Mouse (Mus musculus): ENCODE data around the gene Aatk.

Aatk gene

DNA sequence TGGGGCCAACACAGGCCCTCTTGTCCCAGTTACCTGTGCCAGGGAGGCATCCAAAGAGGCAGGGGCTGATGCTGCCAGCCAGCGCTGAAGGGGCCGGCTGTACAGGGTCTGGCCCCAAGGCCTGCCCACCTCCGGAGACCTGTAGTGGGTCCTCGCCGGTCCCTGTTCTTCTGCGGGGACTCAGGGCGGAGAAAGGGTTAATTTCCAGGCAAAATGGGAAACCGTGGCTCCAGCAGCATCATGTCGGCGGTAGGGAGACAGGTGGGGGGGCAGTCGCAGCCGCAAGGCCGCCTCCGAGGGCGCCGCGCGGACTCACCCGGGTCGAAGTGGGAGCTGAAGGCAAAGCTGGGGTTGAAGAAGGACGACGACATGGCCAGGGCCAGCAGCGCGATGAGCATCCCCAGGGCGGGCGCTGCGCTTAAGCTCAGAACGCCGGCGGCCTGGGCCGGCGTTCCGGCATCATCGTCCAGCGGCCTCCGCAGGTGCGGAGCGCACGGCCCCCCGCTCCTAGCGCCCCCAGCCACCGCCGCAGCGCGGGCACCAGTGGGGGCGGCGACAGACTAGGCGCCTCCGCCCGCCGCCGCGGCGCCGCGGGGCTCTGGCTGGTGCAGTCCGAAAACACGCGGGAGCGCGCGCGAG lies at the start of gene Aatk:
TSS of gene Aatk (minus strand) at position 615 of the 639 bp plus-strand sequence.
- no peak for DNase-seq (ENCODE audit: low spot score in 2 of 2)

GRCm38 (mm10) chr11:120092817-120093591 lies 46.0 kb upstream of the Aatk start:
- no peak for DNase-seq (ENCODE audit: low spot score in 2 of 2)

DNA sequence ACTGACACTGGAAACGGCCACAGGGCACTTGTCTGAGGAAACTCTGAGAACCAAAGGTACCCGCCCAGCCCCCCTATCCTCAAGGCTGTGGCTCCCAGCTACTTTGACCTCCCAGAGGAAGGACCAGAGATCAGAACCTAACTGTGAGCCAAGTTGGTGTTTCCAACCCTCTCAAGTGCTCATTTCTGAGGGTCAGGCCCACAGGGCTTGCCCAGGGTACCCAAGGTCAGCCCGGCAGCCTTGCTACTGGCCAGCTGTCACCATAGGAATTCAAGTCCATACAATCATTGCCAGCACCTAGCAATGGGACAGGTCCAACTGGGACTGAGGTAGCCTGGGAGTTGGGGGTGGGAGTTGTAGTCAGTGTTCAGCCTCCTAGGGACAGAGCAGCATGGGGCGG lies 43.7 kb upstream of the Aatk start:
- no peak for DNase-seq (ENCODE audit: low spot score in 2 of 2)

DNA sequence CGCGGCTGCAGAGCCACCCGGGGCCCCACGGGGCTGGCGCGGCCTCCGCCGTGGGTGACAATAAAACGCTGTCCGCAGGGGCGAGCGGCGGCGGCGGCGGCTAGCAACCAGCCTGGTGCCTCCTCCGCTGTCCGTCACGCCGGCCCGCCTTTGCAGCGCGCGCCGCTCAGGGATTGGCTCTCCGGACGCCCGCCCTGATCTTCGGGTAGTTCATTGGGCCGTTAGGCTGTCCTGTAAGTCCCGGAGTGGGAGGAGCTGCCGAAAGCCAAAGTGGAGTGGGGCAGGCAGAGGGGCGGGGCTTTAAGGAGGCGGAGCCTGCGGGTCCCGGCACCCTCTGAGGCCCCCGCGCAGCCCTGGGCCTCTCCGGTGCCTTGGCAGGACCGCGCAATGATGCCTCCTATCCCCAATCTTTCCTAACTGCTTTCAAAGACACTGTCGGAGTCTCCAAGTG lies 39.8 kb upstream of the Aatk start, which contains the start of gene Cep131:
TSS of gene Cep131 (minus strand) at position 126 of the 451 bp plus-strand sequence.
- peak; percentile 95 to 96 for DNase-seq (ENCODE audit: low spot score in 2 of 2)

GRCm38 (mm10) chr11:120085891-120086627 lies 39.1 kb upstream of the Aatk start:
- DNase-seq (ENCODE audit: low spot score in 2 of 2): peak in 1 of 2 experiments; percentile 19

- no peak for DNase-seq (ENCODE audit: low spot score in 2 of 2)
Observed at GRCm38 (mm10) chr11:120080282-120080681, 33.3 kb upstream of the Aatk start.

DNA sequence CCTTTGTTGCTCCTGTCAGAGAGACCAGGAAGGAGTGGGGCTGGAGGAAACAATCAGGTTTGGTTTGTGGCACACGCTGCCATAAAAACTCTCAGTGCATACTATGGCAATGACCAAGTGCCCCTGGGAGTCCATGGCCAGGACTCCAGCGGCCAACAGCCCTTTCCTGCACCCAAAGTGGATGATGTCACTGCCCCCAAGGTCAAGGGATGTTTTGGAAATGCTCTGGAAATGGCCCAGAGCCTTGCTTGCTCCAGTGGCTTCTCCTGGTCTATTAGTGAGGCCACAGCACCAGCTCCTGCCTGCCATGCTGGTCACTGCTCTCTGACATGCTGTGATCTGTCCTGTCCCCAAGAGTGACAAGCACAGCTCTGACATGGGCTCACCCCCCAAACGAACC lies 29.2 kb upstream of the Aatk start:
- DNase-seq (ENCODE audit: low spot score in 2 of 2): no peak

GRCm38 (mm10) chr11:120072986-120073647 lies 26.1 kb upstream of the Aatk start:
- DNase-seq (ENCODE audit: low spot score in 2 of 2): no peak

DNA sequence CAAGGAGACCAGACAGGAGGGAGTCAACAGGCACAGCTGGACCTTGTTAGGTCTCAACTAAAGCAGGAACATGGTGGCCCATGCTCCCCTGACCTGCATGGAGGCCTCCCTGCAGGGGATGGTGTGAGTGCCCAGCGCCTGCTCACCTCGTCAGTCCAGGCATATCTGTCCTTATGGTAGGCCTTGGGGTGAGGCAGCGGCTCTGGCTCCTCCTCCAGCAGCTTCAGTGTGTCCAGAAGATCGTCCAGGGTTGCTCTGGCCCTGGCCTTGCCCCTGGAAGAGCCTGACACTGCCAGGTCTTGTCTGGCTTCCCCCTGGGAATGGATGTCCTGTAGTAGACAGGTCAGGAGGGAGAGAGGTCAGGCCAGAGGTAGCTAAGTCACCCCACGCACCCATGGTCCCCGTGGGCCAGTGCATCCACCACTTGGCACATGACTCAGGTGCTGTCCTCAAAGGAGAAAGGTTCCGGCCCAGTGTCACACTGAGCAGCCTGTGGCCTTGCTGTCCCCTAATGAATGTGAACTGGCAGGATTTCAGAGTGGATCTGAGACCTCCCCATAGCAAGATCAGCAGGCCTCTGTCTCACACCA lies 24.9 kb upstream of the Aatk start:
- no peak for DNase-seq (ENCODE audit: low spot score in 2 of 2)

- DNase-seq (ENCODE audit: low spot score in 2 of 2): no peak
Observed at GRCm38 (mm10) chr11:120071065-120071464, 24.1 kb upstream of the Aatk start.

DNA sequence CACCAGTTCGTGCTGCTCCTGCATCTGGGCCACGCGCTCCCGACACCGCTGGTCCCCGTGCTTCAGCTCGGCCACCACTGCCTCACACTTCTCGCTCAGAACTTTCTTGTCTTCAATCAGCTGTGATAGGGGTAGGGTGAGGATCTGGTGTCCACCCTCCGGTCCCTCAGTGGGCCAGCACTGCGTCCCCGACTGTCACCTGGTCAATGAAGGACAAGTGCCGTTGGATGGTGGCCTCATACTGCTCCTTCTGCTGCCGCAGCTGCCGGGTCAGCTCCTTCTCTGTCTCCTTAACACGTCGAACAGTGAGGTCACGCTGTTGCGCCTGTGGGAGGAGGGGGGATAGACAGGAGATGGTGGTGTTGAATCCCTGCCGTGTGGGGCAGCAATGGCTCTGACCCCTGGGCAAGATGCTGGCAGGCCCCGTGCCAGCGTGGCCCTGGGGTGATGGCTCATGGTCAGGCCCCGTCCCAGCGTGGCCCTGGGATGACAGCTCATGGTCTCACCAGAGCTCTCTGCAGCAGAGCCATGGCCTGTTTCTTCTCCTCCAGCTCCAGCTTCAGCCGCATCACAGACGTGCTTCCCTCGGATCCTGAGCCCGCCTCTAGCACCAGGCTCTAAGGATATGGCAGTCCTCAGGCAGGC lies 23.4 kb upstream of the Aatk start:
- no peak for DNase-seq (ENCODE audit: low spot score in 2 of 2)

DNA sequence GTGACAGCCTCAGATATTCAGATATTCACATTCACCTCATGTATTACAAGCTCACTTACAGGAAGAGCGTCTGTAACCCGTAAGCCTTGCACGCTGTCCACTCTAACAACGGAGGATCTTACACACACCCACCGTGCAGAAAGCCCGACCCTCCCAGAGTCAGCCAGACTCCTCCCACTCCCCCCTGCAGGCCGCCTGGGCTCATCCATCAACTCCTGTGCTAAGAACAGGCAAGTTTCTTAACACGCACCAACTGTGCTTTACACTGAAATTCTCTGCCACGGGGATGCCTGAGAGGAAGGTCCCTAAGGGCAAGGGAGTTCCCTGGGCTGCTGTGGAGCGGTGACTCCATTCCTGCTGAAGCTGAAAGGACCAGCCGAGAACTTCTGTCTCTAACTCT lies 22.3 kb upstream of the Aatk start:
- no peak for DNase-seq (ENCODE audit: low spot score in 2 of 2)

- no peak for DNase-seq (ENCODE audit: low spot score in 2 of 2)
Observed at GRCm38 (mm10) chr11:120067834-120068233, 20.9 kb upstream of the Aatk start.

DNA sequence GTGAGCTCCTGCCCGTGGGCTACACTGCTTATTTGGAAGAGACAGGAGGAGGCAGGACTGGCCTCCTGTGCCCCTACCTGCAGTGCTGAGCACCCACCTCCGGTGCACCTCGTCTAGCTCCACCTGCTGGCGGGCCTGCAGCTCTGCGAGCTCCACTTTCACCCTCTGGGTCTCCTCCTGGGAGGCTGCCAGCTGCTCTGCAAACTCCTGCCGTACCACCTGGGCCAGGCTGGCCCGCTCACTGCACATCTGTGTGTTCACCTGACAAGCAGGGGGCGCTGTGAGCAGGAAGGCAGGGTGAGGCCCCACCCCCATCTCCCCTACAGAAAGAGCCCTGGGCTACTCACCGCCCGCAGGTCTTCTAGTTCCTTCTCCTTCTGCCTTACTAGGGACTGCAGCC lies 18.3 kb upstream of the Aatk start:
- DNase-seq (ENCODE audit: low spot score in 2 of 2): peak; percentile 22 to 46

DNA sequence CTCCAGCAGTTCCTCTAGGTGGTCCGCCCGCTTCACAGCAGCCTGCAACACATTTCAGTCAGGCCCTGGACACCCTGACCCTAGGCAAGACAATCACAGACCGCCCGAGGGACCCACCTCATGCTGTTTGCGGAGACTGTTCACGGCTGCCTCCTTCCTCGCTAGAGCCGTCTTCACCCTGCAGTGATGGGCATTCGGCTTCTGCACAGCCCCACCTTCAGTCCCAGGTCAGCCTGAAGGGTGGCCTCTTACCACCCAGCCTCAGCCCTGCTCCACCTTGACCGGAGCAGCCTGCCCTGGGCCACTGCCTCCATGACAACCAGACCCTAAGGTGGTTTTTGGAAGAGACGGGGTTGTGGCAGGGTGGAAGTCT lies 17.7 kb upstream of the Aatk start:
- no peak for DNase-seq (ENCODE audit: low spot score in 2 of 2)

DNA sequence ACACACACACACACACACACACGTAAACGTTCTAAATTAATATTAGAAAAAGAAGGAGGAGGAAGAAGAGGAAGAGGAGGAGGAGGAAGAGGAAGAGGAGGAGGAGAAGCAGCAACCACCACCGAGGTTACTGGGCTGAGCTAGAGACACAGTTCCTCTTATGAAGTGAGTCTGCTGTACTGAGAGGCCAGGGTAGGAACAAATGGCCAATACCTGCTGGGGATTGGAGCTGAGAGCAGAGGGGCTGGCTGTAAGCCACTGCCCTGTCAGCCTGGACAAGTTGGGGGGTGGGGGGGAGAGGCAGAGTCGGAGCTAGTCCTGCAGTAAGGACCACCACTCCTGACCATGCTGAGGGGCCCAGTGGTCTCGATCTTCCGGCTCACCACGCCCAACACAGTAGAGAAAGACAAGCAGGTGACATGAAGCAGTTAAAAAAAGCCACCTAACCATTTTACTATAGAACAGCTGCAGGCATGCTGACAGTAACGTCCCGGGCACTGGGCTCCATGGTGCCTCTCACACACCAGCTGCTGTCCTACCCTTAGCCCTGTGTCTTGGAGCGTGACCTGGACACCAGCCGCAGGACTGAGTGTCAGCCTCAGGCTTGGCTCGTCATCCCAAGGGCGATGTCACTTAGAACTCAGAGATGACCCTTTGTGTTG lies 17.2 kb upstream of the Aatk start:
- DNase-seq (ENCODE audit: low spot score in 2 of 2): no peak

DNA sequence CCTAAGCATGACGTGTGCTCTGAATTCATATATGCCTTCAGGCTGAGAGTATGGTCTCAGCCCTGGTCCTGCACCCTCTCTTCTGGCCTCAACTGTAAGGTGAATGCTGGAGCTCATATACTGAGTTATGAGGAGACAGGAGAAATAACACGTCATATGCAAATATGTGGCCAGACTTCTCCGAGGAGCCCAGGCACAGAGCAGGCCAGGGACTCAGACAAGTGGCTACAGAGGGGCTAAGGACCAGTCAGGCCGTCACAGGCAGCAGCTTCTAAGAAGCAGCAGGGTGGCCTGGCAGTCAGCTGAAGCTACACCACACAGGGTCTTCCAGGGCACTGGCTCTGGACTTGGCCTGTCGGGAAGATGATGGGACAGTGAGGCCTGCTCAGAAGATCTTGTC lies 16.4 kb upstream of the Aatk start:
- DNase-seq (ENCODE audit: low spot score in 2 of 2): no peak

- DNase-seq (ENCODE audit: low spot score in 2 of 2): no peak
Observed at GRCm38 (mm10) chr11:120060634-120061033, 13.7 kb upstream of the Aatk start.

DNA sequence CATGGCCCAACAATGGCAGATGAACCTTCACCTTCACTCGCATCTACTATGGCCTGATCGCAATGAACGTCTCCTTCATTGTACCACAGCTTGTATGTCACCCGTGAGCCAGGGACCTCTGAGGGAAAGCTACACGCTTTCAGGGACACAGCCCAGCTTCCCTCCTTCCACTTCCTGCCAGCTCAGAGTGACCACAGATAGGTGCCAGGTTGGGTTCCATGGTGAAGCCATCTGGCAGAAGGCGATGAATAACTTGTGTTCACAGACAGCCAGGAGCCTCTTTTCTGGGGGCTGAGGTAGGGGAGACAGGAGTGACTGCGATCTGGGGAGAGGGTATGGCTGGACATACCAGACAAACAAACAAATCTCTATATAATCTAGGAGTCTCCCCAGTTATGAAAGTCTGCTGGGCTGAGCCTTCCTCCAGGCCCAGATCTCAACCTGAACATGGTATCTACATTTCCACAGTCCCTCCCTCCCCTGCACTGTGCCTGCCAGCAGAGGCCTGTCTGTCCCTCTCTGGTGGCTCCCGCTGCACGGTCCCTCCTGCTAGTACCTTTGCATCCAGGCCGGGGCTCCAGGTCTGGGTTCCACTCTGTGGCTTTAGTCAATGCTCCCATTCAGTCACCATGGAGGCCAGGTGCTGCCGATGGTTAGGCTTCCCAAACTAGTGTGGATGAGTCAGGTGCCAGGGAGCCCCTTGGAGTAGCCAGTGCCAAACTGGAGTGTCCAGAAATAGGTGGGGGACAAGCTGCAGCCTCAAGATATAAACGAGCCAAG lies 9.2 kb upstream of the Aatk start:
- DNase-seq (ENCODE audit: low spot score in 2 of 2): no peak

DNA sequence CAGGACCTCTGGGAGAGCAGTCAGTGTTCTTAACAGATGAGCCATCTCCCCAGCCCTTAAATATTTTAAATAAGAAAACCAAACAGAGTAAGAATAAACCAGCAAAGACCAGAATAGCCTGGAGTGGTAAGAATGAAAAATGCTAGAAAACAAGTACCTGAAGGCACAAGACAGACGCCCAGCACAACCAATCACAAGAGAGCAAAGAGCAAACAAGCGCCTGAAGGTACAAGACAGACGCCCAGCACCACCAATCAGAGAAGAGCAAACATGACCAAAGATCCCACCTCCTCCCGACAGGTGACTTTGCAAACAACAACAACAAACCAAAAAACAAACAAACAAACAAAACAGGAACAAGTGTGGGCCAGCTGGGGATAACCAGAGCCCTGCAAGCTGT lies 6.9 kb upstream of the Aatk start:
- DNase-seq (ENCODE audit: low spot score in 2 of 2): no peak
